Mouse (Mus musculus) liver, adult 2 months (tissue): ENCODE measurements around the gene Sh3bgrl2. TPM values are rescaled to one million over a fixed set of nuclear protein-coding genes. Genes with fewer than 3 reads are reported as not detected.

Experiments
- DNase-seq: peaks from one replicate; pipeline ENCODE4 v3.0.0-alpha.2; 2011; ENCODE audit warnings: low read depth, low spot score; ENCODE audit errors: extremely low read depth
- H3K27ac ChIP-seq: fragments of 200-500 bp; replicated peaks from 2 replicates; pipeline ENCODE4 v1.5.1; 2012; ENCODE audit warnings: low read depth, mild to moderate bottlenecking, control low read depth, inconsistent platforms, low read length; ENCODE audit not compliant: insufficient read depth
- H3K27me3 ChIP-seq: fragments of 200-500 bp; 2 replicates; pipeline ENCODE4 v1.6.1; 2012; ENCODE audit warnings: mild to moderate bottlenecking, moderate library complexity, low read length, inconsistent platforms; ENCODE audit not compliant: control insufficient read depth, insufficient read depth
- H3K36me3 ChIP-seq: fragments of 200-500 bp; 2 replicates; pipeline ENCODE4 v1.6.1; 2012; ENCODE audit warnings: low read length, inconsistent platforms; ENCODE audit not compliant: control insufficient read depth, insufficient read depth
- H3K4me1 ChIP-seq: fragments of 200-500 bp; 2 replicates; pipeline ENCODE4 v1.6.1; 2011; ENCODE audit warnings: low read length; ENCODE audit not compliant: control insufficient read depth, insufficient read depth
- H3K4me3 ChIP-seq: fragments of 200-500 bp; 2 replicates; pipeline ENCODE4 v1.5.1; 2011; ENCODE audit warnings: low read depth, mild to moderate bottlenecking, control low read depth, low read length, moderate library complexity; ENCODE audit not compliant: insufficient read depth
- H3K79me2 ChIP-seq: fragments of 200-500 bp; 2 replicates; pipeline ENCODE4 v1.6.1; 2012; ENCODE audit warnings: inconsistent platforms, mild to moderate bottlenecking, low read length, moderate library complexity; ENCODE audit not compliant: control insufficient read depth, insufficient read depth
- H3K9ac ChIP-seq: fragments of 200-500 bp; 2 replicates; pipeline ENCODE4 v1.6.1; 2012; ENCODE audit warnings: low read depth, mild to moderate bottlenecking, control low read depth, inconsistent platforms, low read length
- CTCF ChIP-seq: fragments of 200-500 bp; IDR thresholded peaks from 2 replicates; pipeline ENCODE4 v1.5.1; 2011; ENCODE audit warnings: low read depth, low read length, control low read depth
- POLR2A ChIP-seq: fragments of 200-500 bp; IDR thresholded peaks from 2 replicates; pipeline ENCODE4 v1.6.1; 2011; ENCODE audit warnings: low read length, control low read depth; ENCODE audit not compliant: insufficient read depth; ENCODE audit errors: extremely low read depth
- WGBS: fragments of 180-500 bp; shearing (Covaris S2); methylation state at CpG from one replicate; pipeline ENCODE4 v1.1.7; 2018; 5-methylcytosine and 5-hydroxymethylcytosine counted together
- polyA plus RNA-seq: library from polyadenylated mRNA; depleted of rRNA; stranded (reverse); fragments of >200 nt; gene quantifications from 2 replicates; pipeline ENCODE4 v1.2.3, GENCODE M21; 2012
- total RNA-seq: library from RNA; depleted of rRNA; stranded (reverse); fragments of >200 nt; gene quantifications from 2 replicates; pipeline ENCODE4 v1.2.3, GENCODE M21; 2014

The Sh3bgrl2 gene
- total and polyA plus RNA-seq, 2 experiments = 9.6 to 22.7 TPM

DNA sequence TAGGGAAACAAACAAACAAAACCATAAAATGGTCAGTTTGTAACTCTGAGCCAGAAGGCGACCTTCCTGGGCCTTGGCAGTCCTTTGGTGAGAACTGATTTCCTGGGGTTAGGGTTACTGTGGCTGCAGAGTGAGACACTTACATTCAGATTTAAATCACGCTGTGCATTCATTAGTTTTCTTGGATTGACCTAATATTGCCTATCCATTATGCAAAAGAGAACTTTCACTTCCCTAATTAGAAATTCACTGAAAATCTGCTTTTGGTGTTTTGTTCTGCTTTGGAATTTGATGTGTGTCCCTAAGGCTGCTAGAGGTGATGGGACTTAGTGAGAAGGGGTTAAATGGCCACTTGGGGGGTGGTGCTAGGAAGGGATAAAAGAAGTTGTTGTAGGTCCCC, 7.5 kb downstream of the Sh3bgrl2 start:
- DNase-seq = no peak
- Histone ChIP-seq H3K9ac (no peak overlapping the region), H3K27ac (no peak overlapping the region), H3K36me3 (no peaks in the 10 kb centered on the region), H3K4me1 (peaks cover 4% of the 10 kb centered on the region; the same call in 1 of the 2 replicates), H3K79me2 (peaks cover 42% of the 10 kb centered on the region; the same call in 1 of the 2 replicates), H3K4me3 (no peak overlapping the region), H3K27me3 (no peaks in the 10 kb centered on the region)
- 88% methylated on average over 2 of the region's 2 CpGs for WGBS
- TF ChIP-seq CTCF (no peak), POLR2A (no peak)

GRCm38 (mm10) chr9:83556236-83556635, 8.1 kb downstream of the Sh3bgrl2 start:
- no peaks in the 10 kb centered on the region for H3K27me3 ChIP-seq
- peaks cover 42% of the 10 kb centered on the region; the same call in 1 of the 2 replicates for H3K79me2 ChIP-seq
- no peak for TF ChIP-seq CTCF
- no peak for TF ChIP-seq POLR2A
- no peak overlapping the region for H3K4me3 ChIP-seq
- WGBS = 54% methylated on average over 6 of the region's 6 CpGs
- H3K36me3 ChIP-seq = no peaks in the 10 kb centered on the region
- no peak overlapping the region for H3K9ac ChIP-seq
- H3K4me1 ChIP-seq = peaks cover 4% of the 10 kb centered on the region; the same call in 1 of the 2 replicates
- DNase-seq = no peak
- H3K27ac ChIP-seq = no peak overlapping the region

- H3K9ac ChIP-seq = no peak overlapping the region
- WGBS = 66% methylated on average over 10 of the region's 10 CpGs
- no peak for DNase-seq
- H3K4me3 ChIP-seq = no peak overlapping the region
- TF ChIP-seq CTCF (no peak), POLR2A (no peak)
- H3K27ac ChIP-seq = no peak overlapping the region
- H3K79me2 ChIP-seq = peaks cover 37% of the 10 kb centered on the region; the same call in 1 of the 2 replicates
- peaks cover 4% of the 10 kb centered on the region; the same call in 1 of the 2 replicates for H3K4me1 ChIP-seq
- H3K27me3 ChIP-seq = no peaks in the 10 kb centered on the region
- H3K36me3 ChIP-seq = no peaks in the 10 kb centered on the region
These were observed 8.9 kb downstream of the Sh3bgrl2 start for GRCm38 (mm10) chr9:83556780-83557771.

GRCm38 (mm10) chr9:83560670-83561069, 12.5 kb downstream of the Sh3bgrl2 start:
- peaks cover 5% of the 10 kb centered on the region for H3K4me1 ChIP-seq
- H3K36me3 ChIP-seq = no peaks in the 10 kb centered on the region
- H3K27ac ChIP-seq = no peak overlapping the region
- H3K4me3 ChIP-seq = no peak overlapping the region
- 86% methylated on average over 4 of the region's 4 CpGs for WGBS
- H3K79me2 ChIP-seq = peaks cover 35% of the 10 kb centered on the region; the same call in 1 of the 2 replicates
- no peak overlapping the region for H3K9ac ChIP-seq
- no peaks in the 10 kb centered on the region for H3K27me3 ChIP-seq
- no peak for TF ChIP-seq CTCF
- TF ChIP-seq POLR2A = no peak
- DNase-seq = no peak

GRCm38 (mm10) chr9:83562889-83563288, 14.8 kb downstream of the Sh3bgrl2 start:
- H3K79me2 ChIP-seq = peaks cover 33% of the 10 kb centered on the region; the same call in 1 of the 2 replicates
- no peak overlapping the region for H3K27ac ChIP-seq
- peaks cover 7% of the 10 kb centered on the region for H3K4me1 ChIP-seq
- TF ChIP-seq CTCF (no peak), POLR2A (no peak)
- H3K27me3 ChIP-seq = no peaks in the 10 kb centered on the region
- DNase-seq = no peak
- no peak overlapping the region for H3K4me3 ChIP-seq
- WGBS = 69% methylated on average over 7 of the region's 7 CpGs
- no peak overlapping the region for H3K9ac ChIP-seq
- no peaks in the 10 kb centered on the region for H3K36me3 ChIP-seq
